Mouse (Mus musculus): Measurements from ENCODE around the gene Psmg3. TPM values are rescaled to one million over a fixed set of nuclear protein-coding genes. Genes with fewer than 3 reads are reported as not detected.

Gene Psmg3
- polyA plus RNA-seq, 1 experiment from 2014 or later: 80.7 TPM

- Histone ChIP-seq H3K4me2 (replicated peaks) (no peak overlapping the region), H3K4me1 (peaks cover 53% of the 10 kb centered on the region), H3K4me3 (no peak overlapping the region), H3K27me3 (no peaks in the 10 kb centered on the region), H3K36me3 (peaks cover 13% of the 10 kb centered on the region), H3K27ac (no peak overlapping the region), H3K9me3 (no peaks in the 10 kb centered on the region), H3K9ac (no peak overlapping the region)
- no peak for ATAC-seq (ENCODE audit: low FRiP score, low read depth)
- WGBS: 85% methylated on average over 9 of the region's 9 CpGs
Measured at GRCm38 (mm10) chr5:139799041-139799440, 27.6 kb downstream of the Psmg3 start.

- peaks cover 13% of the 10 kb centered on the region for H3K36me3 ChIP-seq
- peak overlapping the region; percentile 48 for H3K4me2 ChIP-seq (replicated peaks)
- H3K27me3 ChIP-seq: no peaks in the 10 kb centered on the region
- WGBS: 37% methylated on average over 11 of the region's 12 CpGs
- peaks cover 51% of the 10 kb centered on the region for H3K4me1 ChIP-seq
- peak overlapping the region; percentile 39; the same call in 1 of the 2 replicates for H3K27ac ChIP-seq
- no peak for ATAC-seq (ENCODE audit: low FRiP score, low read depth)
- no peak overlapping the region; the same call in 1 of the 2 replicates for H3K4me3 ChIP-seq
- no peaks in the 10 kb centered on the region for H3K9me3 ChIP-seq
- H3K9ac ChIP-seq: no peak overlapping the region
Measured at GRCm38 (mm10) chr5:139798168-139798900, 28.4 kb downstream of the Psmg3 start.

- 40% methylated on average over 11 of the region's 11 CpGs for WGBS
- H3K4me2 ChIP-seq (replicated peaks): peak overlapping the region; percentile 48
- peak overlapping the region; percentile 39; the same call in 1 of the 2 replicates for H3K27ac ChIP-seq
- H3K4me1 ChIP-seq: peaks cover 49% of the 10 kb centered on the region
- no peak; the same call in 1 of the 2 replicates for ATAC-seq (ENCODE audit: low FRiP score, low read depth)
- 0 out of 2 replicates have a peak overlapping the region, but pooled peaks have one; percentile 48 for H3K9ac ChIP-seq
- H3K27me3 ChIP-seq: peaks cover 1% of the 10 kb centered on the region; the same call in 1 of the 2 replicates
- no peaks in the 10 kb centered on the region for H3K9me3 ChIP-seq
- H3K36me3 ChIP-seq: peaks cover 13% of the 10 kb centered on the region
- no peak overlapping the region; the same call in 1 of the 2 replicates for H3K4me3 ChIP-seq
Measured at GRCm38 (mm10) chr5:139797473-139798167, 29.1 kb downstream of the Psmg3 start.

GRCm38 (mm10) chr5:139796900-139797299 is 29.8 kb downstream of the Psmg3 start:
- Histone ChIP-seq H3K9me3 (no peaks in the 10 kb centered on the region), H3K4me1 (peaks cover 56% of the 10 kb centered on the region), H3K4me2 (replicated peaks) (peak overlapping the region; percentile 48), H3K36me3 (peaks cover 13% of the 10 kb centered on the region), H3K27me3 (peaks cover 6% of the 10 kb centered on the region; the same call in 1 of the 2 replicates), H3K4me3 (no peak overlapping the region), H3K9ac (peak overlapping the region; percentile 48; the same call in 1 of the 2 replicates), H3K27ac (peak overlapping the region; percentile 55; the same call in 1 of the 2 replicates)
- 10% methylated on average over 13 of the region's 13 CpGs for whole genome bisulfite sequencing
- ATAC-seq (ENCODE audit: low FRiP score, low read depth): peak; percentile 55

GRCm38 (mm10) chr5:139796001-139796620 is 30.6 kb downstream of the Psmg3 start:
- no peak overlapping the region for H3K4me3 ChIP-seq
- peaks cover 13% of the 10 kb centered on the region for H3K36me3 ChIP-seq
- 82% methylated on average over 9 of the region's 9 CpGs for WGBS
- ATAC-seq (ENCODE audit: low FRiP score, low read depth): no peak
- H3K27me3 ChIP-seq: peaks cover 6% of the 10 kb centered on the region; the same call in 1 of the 2 replicates
- H3K4me2 ChIP-seq (replicated peaks): 0 out of 2 replicates have a peak overlapping the region, but pooled peaks have one; percentile 48
- peak overlapping the region; percentile 55; the same call in 1 of the 2 replicates for H3K27ac ChIP-seq
- H3K4me1 ChIP-seq: peaks cover 60% of the 10 kb centered on the region
- H3K9ac ChIP-seq: 0 out of 2 replicates have a peak overlapping the region, but pooled peaks have one; percentile 8
- no peaks in the 10 kb centered on the region for H3K9me3 ChIP-seq

GRCm38 (mm10) chr5:139794938-139795337 is 31.7 kb downstream of the Psmg3 start:
- ATAC-seq (ENCODE audit: low FRiP score, low read depth): no peak
- peaks cover 63% of the 10 kb centered on the region for H3K4me1 ChIP-seq
- peaks cover under 1% of the 10 kb centered on the region for H3K36me3 ChIP-seq
- H3K27me3 ChIP-seq: peaks cover 6% of the 10 kb centered on the region; the same call in 1 of the 2 replicates
- no peak overlapping the region for H3K4me3 ChIP-seq
- no peak overlapping the region for H3K27ac ChIP-seq
- H3K9ac ChIP-seq: no peak overlapping the region
- H3K4me2 ChIP-seq (replicated peaks): 0 out of 2 replicates have a peak overlapping the region, but pooled peaks have one; percentile 4
- 61% methylated on average over 10 of the region's 10 CpGs for WGBS
- H3K9me3 ChIP-seq: no peaks in the 10 kb centered on the region

GRCm38 (mm10) chr5:139794137-139794536 is 32.5 kb downstream of the Psmg3 start:
- ATAC-seq (ENCODE audit: low FRiP score, low read depth): no peak

GRCm38 (mm10) chr5:139793338-139794089 is 33.2 kb downstream of the Psmg3 start:
- Histone ChIP-seq H3K4me2 (replicated peaks) (peak overlapping the region; percentile 99), H3K9me3 (no peaks in the 10 kb centered on the region), H3K4me1 (peaks cover 62% of the 10 kb centered on the region), H3K27me3 (peaks cover 6% of the 10 kb centered on the region; the same call in 1 of the 2 replicates), H3K4me3 (peak overlapping the region; percentile 79; the same call in 1 of the 2 replicates), H3K36me3 (no peaks in the 10 kb centered on the region), H3K27ac (no peak overlapping the region), H3K9ac (no peak overlapping the region)
- no peak for ATAC-seq (ENCODE audit: low FRiP score, low read depth)
- 59% methylated on average over 11 of the region's 11 CpGs for WGBS

More at GRCm38 (mm10) chr5:139794137-139794536, 32.5 kb downstream of the Psmg3 start:
- Histone ChIP-seq H3K27ac (no peak overlapping the region), H3K4me1 (peaks cover 63% of the 10 kb centered on the region), H3K36me3 (no peaks in the 10 kb centered on the region), H3K4me3 (no peak overlapping the region; the same call in 1 of the 2 replicates), H3K4me2 (replicated peaks) (no peak overlapping the region), H3K9ac (no peak overlapping the region), H3K27me3 (peaks cover 6% of the 10 kb centered on the region; the same call in 1 of the 2 replicates), H3K9me3 (no peaks in the 10 kb centered on the region)
- WGBS: 84% methylated on average over 5 of the region's 5 CpGs

GRCm38 (mm10) chr5:139792966-139793337 is 33.7 kb downstream of the Psmg3 start:
- no peak for ATAC-seq (ENCODE audit: low FRiP score, low read depth)
- H3K4me2 ChIP-seq (replicated peaks): peak overlapping the region; percentile 99
- WGBS: 58% methylated on average over 3 of the region's 3 CpGs
- peaks cover 6% of the 10 kb centered on the region; the same call in 1 of the 2 replicates for H3K27me3 ChIP-seq
- peak overlapping the region; percentile 79; the same call in 1 of the 2 replicates for H3K4me3 ChIP-seq
- H3K36me3 ChIP-seq: no peaks in the 10 kb centered on the region
- no peak overlapping the region for H3K9ac ChIP-seq
- H3K9me3 ChIP-seq: no peaks in the 10 kb centered on the region
- peaks cover 56% of the 10 kb centered on the region for H3K4me1 ChIP-seq
- no peak overlapping the region for H3K27ac ChIP-seq

GRCm38 (mm10) chr5:139792159-139792775 is 34.4 kb downstream of the Psmg3 start:
- no peak overlapping the region for H3K27ac ChIP-seq
- H3K4me2 ChIP-seq (replicated peaks): peak overlapping the region; percentile 99
- no peak for ATAC-seq (ENCODE audit: low FRiP score, low read depth)
- no peaks in the 10 kb centered on the region for H3K9me3 ChIP-seq
- H3K9ac ChIP-seq: peak overlapping the region; percentile 77
- H3K36me3 ChIP-seq: no peaks in the 10 kb centered on the region
- peaks cover 49% of the 10 kb centered on the region for H3K4me1 ChIP-seq
- 22% methylated on average over 11 of the region's 11 CpGs for WGBS
- peak overlapping the region; percentile 79 for H3K4me3 ChIP-seq
- H3K27me3 ChIP-seq: peaks cover 6% of the 10 kb centered on the region; the same call in 1 of the 2 replicates

Data from limb, embryonic 13.5 days (tissue).